Mouse (Mus musculus) stomach, postnatal 0 days (tissue): ENCODE measurements at regions not wholly inside any gene's neighbourhood (a gene's known extent, or its start where the extent isn't known, plus 50 kb on each side); places are given as distances from the start of the nearest gene placed in this dataset.

Source experiments
- ATAC-seq: fragments of 200-750 bp; cut with Nextera tagmentation; 2 replicates; pipeline ENCODE4 v1.8.0; 2017; ENCODE audit not compliant: low FRiP score, low TSS enrichment
- DNase-seq: peaks from one replicate; pipeline ENCODE4 v3.0.0-alpha.2; 2016; ENCODE audit warnings: low spot score
- H3K27ac ChIP-seq: fragments of 300-500 bp; sonication (generic); replicated peaks from 2 replicates; pipeline ENCODE4 v1.5.1; 2014; ENCODE audit warnings: mild to moderate bottlenecking, control low read depth
- H3K27me3 ChIP-seq: fragments of 300-500 bp; sonication (generic); 2 replicates; pipeline ENCODE4 v1.6.1; 2014; ENCODE audit warnings: low read length; ENCODE audit not compliant: control insufficient read depth, insufficient read depth
- H3K36me3 ChIP-seq: fragments of 300-500 bp; sonication (generic); 2 replicates; pipeline ENCODE4 v1.6.1; 2014; ENCODE audit warnings: low read length, mixed read lengths; ENCODE audit not compliant: control insufficient read depth, insufficient read depth
- H3K4me1 ChIP-seq: fragments of 300-500 bp; sonication (generic); replicated peaks from 2 replicates; pipeline ENCODE4 v1.6.1; 2014; ENCODE audit warnings: antibody characterized with exemption; ENCODE audit not compliant: control insufficient read depth, insufficient read depth
- H3K4me2 ChIP-seq: fragments of 300-500 bp; sonication (generic); replicated peaks from 2 replicates; pipeline ENCODE4 v1.6.1; 2014; ENCODE audit warnings: low read depth, mild to moderate bottlenecking, control low read depth, moderate library complexity
- H3K4me3 ChIP-seq: fragments of 300-500 bp; sonication (generic); 2 replicates; pipeline ENCODE4 v1.5.1; 2014; ENCODE audit warnings: low read depth, low read length, control low read depth
- H3K9ac ChIP-seq: fragments of 300-500 bp; sonication (generic); 2 replicates; pipeline ENCODE4 v1.6.1; 2014; ENCODE audit warnings: mild to moderate bottlenecking, low read length, control low read depth, mixed read lengths
- H3K9me3 ChIP-seq: fragments of 300-500 bp; sonication (generic); 2 replicates; pipeline ENCODE4 v1.6.1; 2016; ENCODE audit warnings: low read length; ENCODE audit not compliant: control insufficient read depth
- CTCF ChIP-seq: IDR thresholded peaks from 2 replicates; pipeline ENCODE4 v1.5.1; 2016; ENCODE audit warnings: antibody characterized with exemption, low read depth, mild to moderate bottlenecking, moderate library complexity
- EP300 ChIP-seq: optimal IDR thresholded peaks from 2 replicates; pipeline ENCODE3; 2016; ENCODE audit warnings: antibody characterized with exemption
- WGBS: fragments of 180-500 bp; shearing (Covaris S2); extraction: QIAGEN DNeasy Blood & Tissue Kit; methylation state at CpG from one replicate; pipeline ENCODE4 v1.1.7; 2014; 5-methylcytosine and 5-hydroxymethylcytosine counted together

DNA sequence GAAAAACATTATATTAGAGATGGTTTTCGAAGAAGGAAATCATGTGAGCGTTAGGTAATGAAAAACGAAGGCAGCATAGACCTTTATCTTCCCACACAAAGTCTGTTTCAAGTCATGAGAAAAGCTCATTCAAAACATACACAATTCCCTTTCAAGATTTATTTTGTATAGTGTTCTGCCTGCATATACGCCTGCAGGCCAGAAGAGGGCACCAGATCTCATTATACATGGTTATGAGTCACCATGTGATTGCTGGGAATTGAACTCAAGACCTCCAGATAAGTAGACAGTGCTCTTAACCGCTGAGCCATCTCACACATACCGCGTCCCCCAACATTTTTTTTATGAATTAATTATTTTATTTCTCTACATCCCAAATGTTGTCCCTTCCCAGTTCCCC is 578.3 kb upstream of the Ccdc54 start:
- peak; percentile 39 for TF ChIP-seq CTCF
- TF ChIP-seq EP300: no peak
- H3K4me1 ChIP-seq: no peaks in the 10 kb centered on the region
- ATAC-seq: no peak
- no peaks in the 10 kb centered on the region for H3K9me3 ChIP-seq
- H3K27ac ChIP-seq: no peak overlapping the region
- no peak overlapping the region for H3K9ac ChIP-seq
- H3K4me3 ChIP-seq: no peak overlapping the region
- no peak overlapping the region for H3K4me2 ChIP-seq
- DNase-seq: no peak
- H3K36me3 ChIP-seq: no peaks in the 10 kb centered on the region
- WGBS: 74% methylated on average over 7 of the region's 7 CpGs
- H3K27me3 ChIP-seq: no peaks in the 10 kb centered on the region

DNA sequence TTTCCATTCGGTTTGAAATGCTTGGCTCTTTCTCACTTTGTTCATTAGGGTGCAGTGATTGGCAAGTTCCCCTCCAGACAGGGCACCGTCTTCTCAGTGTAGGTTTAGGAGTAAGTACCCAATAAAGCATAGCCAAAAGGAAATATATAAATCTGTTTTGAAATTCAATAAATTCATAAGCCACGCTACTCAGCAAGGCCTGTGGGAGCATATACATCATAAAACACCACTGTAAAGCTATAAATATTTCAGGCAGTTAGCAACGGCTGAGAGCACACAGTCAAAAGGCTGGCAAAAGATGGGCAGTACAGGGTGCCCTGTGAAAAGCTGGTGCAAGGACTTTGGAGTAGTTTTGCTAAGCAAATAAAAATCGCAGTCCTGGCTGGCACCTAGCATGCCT is 569.8 kb upstream of the Ccdc54 start:
- DNase-seq (no peak), ATAC-seq (no peak)
- Histone ChIP-seq H3K4me2 (no peak overlapping the region), H3K27me3 (no peaks in the 10 kb centered on the region), H3K4me1 (no peaks in the 10 kb centered on the region), H3K36me3 (no peaks in the 10 kb centered on the region), H3K9me3 (no peaks in the 10 kb centered on the region), H3K4me3 (no peak overlapping the region), H3K9ac (no peak overlapping the region), H3K27ac (no peak overlapping the region)
- TF ChIP-seq EP300: no peak
- TF ChIP-seq CTCF: no peak
- WGBS: 64% methylated on average over 5 of the region's 5 CpGs

DNA sequence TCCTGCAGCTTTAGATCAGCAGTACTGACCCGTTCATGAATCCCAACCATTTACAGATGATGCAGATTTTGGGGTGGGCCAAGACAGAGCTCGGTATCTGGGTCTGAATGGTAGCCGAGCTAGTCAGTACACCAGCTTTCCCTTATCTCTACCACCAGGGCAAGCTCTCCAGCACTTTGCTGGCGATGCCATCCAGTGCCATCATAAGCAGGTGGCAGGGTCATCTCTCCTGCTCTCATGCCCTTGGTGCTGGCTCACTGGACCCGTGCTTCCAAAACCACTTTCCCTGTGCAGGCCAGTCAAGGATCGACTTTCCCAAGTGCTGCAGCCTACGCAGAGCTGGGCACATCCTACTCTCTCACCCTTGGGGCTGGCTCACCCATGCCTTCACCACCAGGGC is 547.6 kb upstream of the Ccdc54 start:
- H3K27ac ChIP-seq: no peak overlapping the region

DNA sequence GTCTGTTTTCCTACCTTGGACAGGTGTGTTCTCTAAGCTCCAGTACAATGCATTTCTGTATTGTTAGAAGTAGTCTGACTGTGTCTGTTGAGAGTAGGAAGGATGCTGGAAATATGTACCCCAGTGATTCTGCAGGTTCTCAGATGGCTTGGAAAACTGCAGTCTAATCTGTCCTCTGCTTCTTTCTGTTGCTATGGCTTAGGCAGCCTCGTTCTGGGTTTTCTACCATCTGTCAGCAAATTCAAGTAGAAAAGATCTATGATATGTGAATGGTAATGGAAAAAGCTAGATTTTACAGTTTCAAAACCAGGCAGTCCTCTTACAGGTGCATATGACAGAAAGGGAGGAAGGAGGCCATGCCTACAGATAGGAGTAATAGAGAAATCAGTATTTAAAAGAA is 528.9 kb upstream of the Ccdc54 start:
- ATAC-seq: no peak
- TF ChIP-seq CTCF (no peak), EP300 (no peak)
- DNase-seq: no peak
- no peak overlapping the region for H3K27ac ChIP-seq
- H3K4me1 ChIP-seq: no peaks in the 10 kb centered on the region
- H3K4me2 ChIP-seq: no peak overlapping the region
- no peaks in the 10 kb centered on the region for H3K27me3 ChIP-seq
- no peaks in the 10 kb centered on the region for H3K36me3 ChIP-seq
- 82% methylated on average over 1 of the region's 1 CpGs for WGBS
- no peak overlapping the region for H3K4me3 ChIP-seq
- no peak overlapping the region for H3K9ac ChIP-seq
- H3K9me3 ChIP-seq: no peaks in the 10 kb centered on the region

More for the DNA sequence above, 547.6 kb upstream of the Ccdc54 start:
- H3K9ac ChIP-seq: no peak overlapping the region
- no peaks in the 10 kb centered on the region for H3K27me3 ChIP-seq
- H3K4me1 ChIP-seq: no peaks in the 10 kb centered on the region
- DNase-seq (no peak), ATAC-seq (no peak)
- no peaks in the 10 kb centered on the region for H3K9me3 ChIP-seq
- H3K4me2 ChIP-seq: no peak overlapping the region
- TF ChIP-seq EP300 (no peak), CTCF (no peak)
- H3K4me3 ChIP-seq: no peak overlapping the region
- H3K36me3 ChIP-seq: no peaks in the 10 kb centered on the region
- 90% methylated on average over 7 of the region's 7 CpGs for WGBS

DNA sequence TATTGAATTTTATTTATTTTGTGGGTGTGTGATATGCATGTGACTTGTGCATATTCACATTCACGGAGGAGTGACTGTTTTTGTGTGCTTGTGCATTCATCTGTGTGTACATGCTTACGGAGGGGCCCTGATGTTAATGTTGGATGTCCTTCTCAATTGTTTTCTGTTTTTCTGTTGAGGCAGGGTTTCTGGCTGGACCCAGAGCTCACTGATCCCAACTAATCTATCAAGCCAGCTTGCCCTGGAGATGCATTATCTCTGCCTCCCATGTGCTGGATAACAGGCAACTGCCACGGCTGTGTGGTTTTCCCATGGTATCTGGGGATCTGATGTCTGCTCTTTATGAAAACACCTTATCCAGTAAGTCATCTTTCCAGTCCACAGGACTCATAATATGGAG is 527.4 kb upstream of the Ccdc54 start:
- ATAC-seq: no peak
- Histone ChIP-seq H3K9ac (no peak overlapping the region), H3K27me3 (no peaks in the 10 kb centered on the region), H3K36me3 (no peaks in the 10 kb centered on the region), H3K4me2 (no peak overlapping the region), H3K9me3 (no peaks in the 10 kb centered on the region), H3K27ac (no peak overlapping the region), H3K4me3 (no peak overlapping the region), H3K4me1 (no peaks in the 10 kb centered on the region)
- DNase-seq: no peak
- TF ChIP-seq CTCF (no peak), EP300 (no peak)
- 46% methylated on average over 3 of the region's 3 CpGs for WGBS

DNA sequence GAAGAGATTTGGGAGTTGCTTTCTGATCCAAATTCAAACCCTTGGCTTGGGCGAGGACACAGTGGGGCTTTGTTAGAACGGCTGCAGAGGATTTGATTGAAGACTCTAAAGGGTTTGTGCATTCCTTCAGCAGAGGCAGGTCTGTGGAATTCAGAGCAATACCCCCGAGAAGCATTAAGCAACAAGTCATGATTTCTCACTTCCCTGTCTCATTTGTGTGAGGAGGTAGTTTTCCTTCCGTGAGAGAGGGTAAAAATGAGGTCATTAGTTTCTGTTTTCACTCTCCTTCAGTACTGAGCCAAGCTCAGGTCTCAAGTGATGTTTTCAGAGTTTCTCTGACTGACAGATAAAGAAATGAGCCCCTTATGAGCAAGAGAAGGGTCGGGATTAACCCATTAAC is 526.9 kb upstream of the Ccdc54 start:
- Histone ChIP-seq H3K4me2 (peak overlapping the region; percentile 1; the same call in 1 of the 2 replicates), H3K36me3 (no peaks in the 10 kb centered on the region), H3K9ac (no peak overlapping the region), H3K27ac (no peak overlapping the region), H3K9me3 (no peaks in the 10 kb centered on the region), H3K27me3 (no peaks in the 10 kb centered on the region), H3K4me3 (no peak overlapping the region), H3K4me1 (no peaks in the 10 kb centered on the region)
- TF ChIP-seq CTCF (no peak), EP300 (no peak)
- ATAC-seq (no peak), DNase-seq (no peak)
- 14% methylated on average over 5 of the region's 5 CpGs for WGBS

DNA sequence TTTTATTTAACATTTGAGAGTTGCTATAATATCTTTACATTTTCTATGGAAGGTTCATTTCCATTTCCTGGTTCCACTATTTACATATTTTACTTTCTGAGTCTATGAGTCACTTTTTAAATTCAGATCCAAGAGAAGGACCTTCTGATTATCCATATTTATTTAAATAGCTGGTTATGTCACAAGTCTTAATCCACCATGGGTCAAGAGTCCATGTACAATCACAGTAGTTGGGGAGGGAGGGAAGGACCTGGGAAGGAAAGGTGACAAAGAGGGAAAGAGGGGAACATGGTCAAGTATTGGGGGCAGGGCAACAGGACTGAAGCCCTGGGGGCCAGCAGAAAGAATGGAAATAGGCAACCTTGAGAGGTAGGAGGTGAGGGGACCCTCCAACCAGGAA is 518.9 kb upstream of the Ccdc54 start:
- ATAC-seq (peak; percentile 92), DNase-seq (no peak)
- no peaks in the 10 kb centered on the region for H3K4me1 ChIP-seq
- H3K4me2 ChIP-seq: no peak overlapping the region
- no peak overlapping the region for H3K9ac ChIP-seq
- no peaks in the 10 kb centered on the region for H3K36me3 ChIP-seq
- no peak overlapping the region for H3K4me3 ChIP-seq
- no peaks in the 10 kb centered on the region for H3K9me3 ChIP-seq
- TF ChIP-seq CTCF (no peak), EP300 (no peak)
- H3K27me3 ChIP-seq: no peaks in the 10 kb centered on the region
- no peak overlapping the region for H3K27ac ChIP-seq
